Mouse (Mus musculus): ENCODE measurements around the gene Pwp2. TPM values are rescaled to one million over a fixed set of nuclear protein-coding genes. Genes with fewer than 3 reads are reported as not detected.
"Not testable (repeated sequence)": the region's sequence is repeated elsewhere in the genome, so short reads cannot be mapped to it uniquely, and the experiment has no call there.

The Pwp2 gene
- total RNA-seq, 2 experiments from 2014 or later = 18.5 to 18.7 TPM

DNA sequence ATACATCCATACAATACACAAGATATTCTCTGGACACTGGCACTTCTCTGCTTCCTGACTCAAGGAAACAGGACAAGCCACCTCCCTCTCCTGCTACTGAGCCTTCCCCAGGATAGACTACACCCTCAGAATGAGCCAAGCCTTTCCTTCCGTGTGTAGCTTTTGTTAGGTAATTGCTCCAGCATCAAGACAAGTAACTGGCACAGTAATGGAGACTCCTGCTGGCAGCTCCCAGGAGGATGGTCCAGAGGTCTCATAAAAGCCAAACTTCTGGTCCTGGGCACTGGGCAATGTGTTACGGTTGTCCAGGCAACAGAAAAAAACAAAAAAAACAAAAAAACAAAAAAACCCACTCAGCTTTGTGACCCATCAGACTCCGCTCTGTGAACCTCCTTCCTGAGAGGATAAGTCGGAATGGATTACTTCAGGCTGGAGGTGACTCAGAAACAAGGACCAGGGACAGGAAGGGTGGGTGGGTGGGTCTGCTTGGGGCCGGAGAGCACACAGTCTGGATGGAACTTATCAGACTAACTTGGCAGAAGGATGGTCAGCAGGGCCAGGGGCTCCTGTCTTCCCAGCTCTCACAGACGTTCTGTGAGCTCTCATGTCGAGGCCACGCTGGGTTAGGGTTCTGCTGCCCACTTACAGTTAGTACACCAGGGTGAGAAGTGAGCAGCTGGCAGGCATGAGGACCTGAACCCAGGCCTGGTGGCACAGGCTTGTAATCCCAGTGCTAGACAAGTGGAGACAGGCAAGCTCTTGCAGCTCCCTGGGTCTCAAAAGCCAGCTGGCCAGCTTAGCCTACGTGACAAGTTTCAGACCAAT, 57.7 kb downstream of the Pwp2 start:
- intact Hi-C loops (cut with DNase I) = no loop called here
- DNase-seq (ENCODE audit: extremely low spot score in 1 of 2, low spot score in 2 of 2) = no peak

DNA sequence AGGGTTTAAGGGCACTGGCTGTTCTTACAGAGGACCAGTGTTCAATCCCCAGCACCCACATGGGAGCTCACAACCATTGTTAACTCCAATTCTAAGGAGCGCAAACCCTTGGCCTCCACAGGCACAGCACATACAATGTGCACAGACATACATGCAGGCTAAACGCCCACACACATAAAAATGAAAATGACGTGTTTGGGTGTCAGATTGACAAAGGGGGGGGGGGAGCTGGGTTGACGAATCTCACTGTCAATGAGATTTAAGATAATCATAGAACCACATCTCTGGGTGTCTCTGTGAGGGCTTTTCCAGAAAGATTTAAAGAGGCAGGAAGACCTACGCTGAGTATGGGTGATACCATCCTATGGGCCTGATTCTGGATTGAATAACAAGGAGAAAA, 58.6 kb downstream of the Pwp2 start:
- intact Hi-C loops (cut with DNase I) = no loop called here
- DNase-seq (ENCODE audit: extremely low spot score in 1 of 2, low spot score in 2 of 2) = no peak

DNA sequence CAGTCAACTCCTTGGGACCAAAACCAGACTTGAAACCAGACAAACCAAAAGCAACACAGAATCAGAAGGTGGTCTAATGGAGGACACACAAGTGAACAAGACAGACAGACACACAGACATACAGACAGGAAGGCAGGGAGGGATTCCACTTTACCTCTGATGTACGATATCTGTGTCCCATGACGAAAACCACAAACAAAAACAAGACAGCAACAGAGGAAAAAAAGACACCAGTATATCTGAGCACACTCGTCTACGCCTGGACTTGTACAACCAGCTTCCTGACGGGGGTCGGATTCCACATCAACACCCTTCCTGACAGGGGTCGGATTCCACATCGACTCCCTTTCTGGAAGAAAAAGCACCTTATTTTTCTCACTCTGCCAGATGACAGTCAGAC, 59.9 kb downstream of the Pwp2 start:
- intact Hi-C loops (cut with DNase I) = not testable (repeated sequence)

DNA sequence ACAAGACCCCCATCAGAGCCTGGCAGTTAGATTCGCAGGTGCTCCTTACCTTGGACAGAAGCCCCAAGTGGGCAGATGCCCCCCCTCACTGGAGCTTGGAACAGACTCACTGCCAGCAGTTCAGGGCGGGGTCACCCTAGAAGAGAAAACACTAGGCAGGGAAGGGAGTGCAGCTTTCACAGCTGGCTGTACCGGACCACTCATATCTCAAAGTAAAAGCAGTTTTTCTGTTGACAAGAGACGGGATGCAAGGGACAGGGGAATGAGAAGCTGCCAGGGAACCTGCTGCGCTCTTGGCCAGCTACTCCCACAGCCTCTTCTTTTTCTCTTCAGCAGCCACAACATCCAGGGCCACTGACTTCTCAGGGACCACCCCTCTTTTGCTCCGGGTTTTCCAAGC, 60.8 kb downstream of the Pwp2 start:
- peak in 1 of 2 experiments; percentile 32 for DNase-seq (ENCODE audit: extremely low spot score in 1 of 2, low spot score in 2 of 2)
- intact Hi-C loops (cut with DNase I) = not testable (repeated sequence)

More for the DNA sequence above, 59.9 kb downstream of the Pwp2 start:
- not testable (repeated sequence) for DNase-seq (ENCODE audit: extremely low spot score in 1 of 2, low spot score in 2 of 2)

Other genes with a start within 250 kb of the Pwp2 start
- 10 to 100 TPM; 27.4 to 29.6 TPM for gene Trpm2, start 214.6 kb downstream of the Pwp2 start, total RNA-seq (2021)
- gene 1810043G02Rik, start 206.6 kb downstream of the Pwp2 start, total RNA-seq (2021) = 10 to 100 TPM; 31.9 to 37.4 TPM
- 10 to 100 TPM; 82.7 to 90.8 TPM for gene Pfkl, start 175.1 kb downstream of the Pwp2 start, total RNA-seq (2021)
- gene Dnmt3l, start 143.2 kb downstream of the Pwp2 start, total RNA-seq (2021) = under 1 TPM in 1 of 2 experiments, not detected in 1; 0.81 TPM
- gene Aire, start 141.5 kb downstream of the Pwp2 start, total RNA-seq (2021) = under 1 TPM in 1 of 2 experiments, not detected in 1; 0.28 TPM
- gene Icosl, start 115.8 kb downstream of the Pwp2 start, total RNA-seq (2021) = 1 to 10 TPM; 1.4 to 1.9 TPM
- gene D10Jhu81e, start 15.4 kb downstream of the Pwp2 start, total RNA-seq (2021) = 10 to 100 TPM; 85.0 to 93.0 TPM
- 10 to 100 TPM; 81.8 to 84.3 TPM for gene Trappc10, start 59.5 kb upstream of the Pwp2 start, total RNA-seq (2021)
- gene Agpat3, start 167.3 kb upstream of the Pwp2 start, total RNA-seq (2021) = 100 to 1,000 TPM; 251 to 263 TPM
- 100 to 1,000 TPM; 345 to 346 TPM for gene Rrp1, start 227.9 kb upstream of the Pwp2 start, total RNA-seq (2021)
- gene Cstb, start 240.5 kb upstream of the Pwp2 start, total RNA-seq (2021) = 10 to 100 TPM; 33.8 to 37.4 TPM

Data from left cerebral cortex, postnatal 10 days (tissue).